Mouse (Mus musculus) embryonic facial prominence, embryonic 15.5 days (tissue): ENCODE measurements around the gene Gipc3. TPM values are rescaled to one million over a fixed set of nuclear protein-coding genes. Genes with fewer than 3 reads are reported as not detected.

ENCODE experiments used
- ATAC-seq: fragments of 200-750 bp; cut with Nextera tagmentation; 2 replicates; pipeline ENCODE4 v1.8.0; 2017; ENCODE audit warnings: low read depth, moderate TSS enrichment; ENCODE audit not compliant: insufficient number of reproducible peaks, low FRiP score, low TSS enrichment
- H3K27ac ChIP-seq: fragments of 300-500 bp; sonication (generic); replicated peaks from 2 replicates; pipeline ENCODE4 v1.5.1; 2015; ENCODE audit warnings: mild to moderate bottlenecking, inconsistent platforms
- H3K27me3 ChIP-seq: fragments of 300-500 bp; sonication (generic); 2 replicates; pipeline ENCODE4 v1.6.1; 2015; ENCODE audit warnings: inconsistent platforms
- H3K36me3 ChIP-seq: fragments of 300-500 bp; sonication (generic); 2 replicates; pipeline ENCODE4 v1.6.1; 2015; ENCODE audit warnings: mild to moderate bottlenecking, inconsistent platforms
- H3K4me1 ChIP-seq: fragments of 300-500 bp; sonication (generic); 2 replicates; pipeline ENCODE4 v1.6.1; 2015; ENCODE audit warnings: inconsistent platforms
- H3K4me2 ChIP-seq: fragments of 300-500 bp; sonication (generic); replicated peaks from 2 replicates; pipeline ENCODE4 v1.6.1; 2015; ENCODE audit warnings: mild to moderate bottlenecking, inconsistent platforms
- H3K4me3 ChIP-seq: fragments of 300-500 bp; sonication (generic); replicated peaks from 2 replicates; pipeline ENCODE4 v1.5.1; 2015; ENCODE audit warnings: mild to moderate bottlenecking, inconsistent platforms
- H3K9ac ChIP-seq: fragments of 300-500 bp; sonication (generic); 2 replicates; pipeline ENCODE4 v1.6.1; 2015; ENCODE audit warnings: inconsistent platforms
- H3K9me3 ChIP-seq: fragments of 300-500 bp; sonication (generic); replicated peaks from 2 replicates; pipeline ENCODE4 v1.6.1; 2016; ENCODE audit warnings: inconsistent platforms
- WGBS: fragments of 180-500 bp; shearing (Covaris S2); methylation state at CpG from one replicate; pipeline ENCODE4 v1.1.7; 2015; 5-methylcytosine and 5-hydroxymethylcytosine counted together
- polyA plus RNA-seq: library from polyadenylated mRNA; unstranded; fragments of >200 nt; fragmentation: Nextera tagmentation; extraction: Ambion mirVana; gene quantifications from 2 replicates; pipeline ENCODE4 v1.2.1, GENCODE M21; 2015

Gene Gipc3
- polyA plus RNA-seq, 1 experiment from 2014 or later, result 0.29 TPM

- Histone ChIP-seq H3K4me2 (no peak overlapping the region), H3K9me3 (no peaks in the 10 kb centered on the region), H3K27me3 (peaks cover 44% of the 10 kb centered on the region), H3K27ac (no peak overlapping the region), H3K9ac (no peak overlapping the region), H3K4me1 (peaks cover 43% of the 10 kb centered on the region), H3K4me3 (no peak overlapping the region), H3K36me3 (peaks cover 13% of the 10 kb centered on the region)
- ATAC-seq, result no peak
- 49% methylated on average over 8 of the region's 8 CpGs for WGBS
Measured at GRCm38 (mm10) chr10:81344421-81345161, 1.5 kb upstream of the Gipc3 start.

DNA sequence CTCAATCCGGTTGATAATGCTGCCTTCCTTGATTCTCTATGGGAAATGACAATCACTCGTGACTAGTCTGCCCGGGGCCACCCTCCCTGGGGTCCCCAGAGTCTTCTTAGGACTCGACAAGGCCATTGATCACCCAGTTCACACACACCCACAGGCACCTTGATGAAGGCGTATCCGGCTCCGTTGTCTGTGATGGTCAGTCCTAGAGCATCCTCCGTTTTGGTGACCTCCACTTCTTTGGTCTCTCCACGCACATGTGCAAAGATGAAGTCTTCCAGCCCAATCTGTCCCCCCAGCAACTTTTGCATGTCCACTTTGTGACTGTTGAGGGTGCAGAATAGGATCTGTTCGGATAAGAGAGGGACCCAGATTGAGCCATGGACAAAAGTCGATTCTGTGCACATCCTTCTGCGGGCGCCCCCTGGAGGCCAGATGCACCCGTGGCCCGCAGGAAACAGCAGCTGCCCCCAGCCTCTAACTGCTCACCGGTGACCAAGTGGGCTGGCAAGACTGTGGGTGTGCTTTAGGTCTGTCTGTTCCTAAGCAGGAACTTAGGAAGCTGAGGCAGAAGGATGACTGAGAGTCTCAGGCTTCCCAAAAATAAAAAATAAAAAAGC, 1.6 kb downstream of the Gipc3 start:
- Histone ChIP-seq H3K36me3 (0 out of 2 replicates have a peak, but pooled peaks cover 5% of the 10 kb centered on the region), H3K4me1 (peaks cover 20% of the 10 kb centered on the region), H3K4me2 (no peak overlapping the region), H3K4me3 (no peak overlapping the region), H3K9ac (no peak overlapping the region), H3K9me3 (no peaks in the 10 kb centered on the region), H3K27ac (no peak overlapping the region), H3K27me3 (peaks cover 55% of the 10 kb centered on the region)
- WGBS, result 37% methylated on average over 16 of the region's 16 CpGs
- ATAC-seq, result no peak

- no peak for ATAC-seq
- no peak overlapping the region for H3K27ac ChIP-seq
- no peak overlapping the region for H3K9ac ChIP-seq
- 0 out of 2 replicates have a peak, but pooled peaks cover under 1% of the 10 kb centered on the region for H3K36me3 ChIP-seq
- H3K27me3 ChIP-seq, result peaks cover 55% of the 10 kb centered on the region
- H3K4me2 ChIP-seq, result no peak overlapping the region
- H3K4me1 ChIP-seq, result peaks cover 25% of the 10 kb centered on the region
- WGBS, result 35% methylated on average over 17 of the region's 17 CpGs
- H3K4me3 ChIP-seq, result no peak overlapping the region
- H3K9me3 ChIP-seq, result no peaks in the 10 kb centered on the region
Measured at GRCm38 (mm10) chr10:81340551-81341332, 2.3 kb downstream of the Gipc3 start.

DNA sequence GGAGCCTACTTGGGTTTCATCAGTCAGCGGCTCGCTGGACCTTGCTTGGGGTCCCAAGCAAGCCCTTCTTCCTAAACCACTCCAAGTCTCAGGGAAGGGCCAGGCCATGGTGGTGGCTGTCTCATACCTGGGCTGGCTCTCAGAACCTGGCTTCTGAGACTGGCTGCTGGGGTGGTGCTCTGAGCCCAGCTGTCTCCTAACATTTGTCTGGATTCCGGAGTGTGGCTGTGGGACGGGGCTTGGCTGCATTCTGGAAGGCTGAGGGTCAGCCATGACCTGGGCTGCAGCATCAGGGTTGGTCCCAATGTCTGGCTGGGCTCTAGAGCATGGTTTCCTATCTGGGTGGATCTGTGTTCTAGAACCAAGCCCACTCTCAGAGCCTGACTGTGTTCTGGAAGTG, 6.5 kb downstream of the Gipc3 start:
- 87% methylated on average over 4 of the region's 4 CpGs for WGBS
- H3K27me3 ChIP-seq, result peaks cover 35% of the 10 kb centered on the region
- no peak for ATAC-seq
- H3K9ac ChIP-seq, result no peak overlapping the region
- H3K4me1 ChIP-seq, result peaks cover 42% of the 10 kb centered on the region
- H3K36me3 ChIP-seq, result no peaks in the 10 kb centered on the region
- peak overlapping the region; percentile 85 for H3K27ac ChIP-seq
- peak overlapping the region; percentile 4; the same call in 1 of the 2 replicates for H3K4me2 ChIP-seq
- H3K4me3 ChIP-seq, result no peak overlapping the region
- no peaks in the 10 kb centered on the region for H3K9me3 ChIP-seq

- H3K36me3 ChIP-seq, result no peaks in the 10 kb centered on the region
- 39% methylated on average over 18 of the region's 19 CpGs for WGBS
- no peak overlapping the region for H3K4me3 ChIP-seq
- ATAC-seq, result peak; percentile 58
- peaks cover 40% of the 10 kb centered on the region for H3K4me1 ChIP-seq
- peaks cover 26% of the 10 kb centered on the region for H3K27me3 ChIP-seq
- peak overlapping the region; percentile 86 for H3K27ac ChIP-seq
- H3K4me2 ChIP-seq, result peak overlapping the region; percentile 23
- no peaks in the 10 kb centered on the region for H3K9me3 ChIP-seq
- no peak overlapping the region for H3K9ac ChIP-seq
Measured at GRCm38 (mm10) chr10:81335393-81336340, 7.4 kb downstream of the Gipc3 start.

- H3K4me1 ChIP-seq, result peaks cover 50% of the 10 kb centered on the region
- whole genome bisulfite sequencing, result 59% methylated on average over 11 of the region's 11 CpGs
- no peaks in the 10 kb centered on the region for H3K36me3 ChIP-seq
- H3K27ac ChIP-seq, result peak overlapping the region; percentile 86; the same call in 1 of the 2 replicates
- no peak overlapping the region for H3K9ac ChIP-seq
- H3K4me3 ChIP-seq, result no peak overlapping the region
- H3K9me3 ChIP-seq, result no peaks in the 10 kb centered on the region
- no peak for ATAC-seq
- H3K27me3 ChIP-seq, result peaks cover 24% of the 10 kb centered on the region
- no peak overlapping the region for H3K4me2 ChIP-seq
Measured at GRCm38 (mm10) chr10:81334324-81334723, 8.7 kb downstream of the Gipc3 start.

DNA sequence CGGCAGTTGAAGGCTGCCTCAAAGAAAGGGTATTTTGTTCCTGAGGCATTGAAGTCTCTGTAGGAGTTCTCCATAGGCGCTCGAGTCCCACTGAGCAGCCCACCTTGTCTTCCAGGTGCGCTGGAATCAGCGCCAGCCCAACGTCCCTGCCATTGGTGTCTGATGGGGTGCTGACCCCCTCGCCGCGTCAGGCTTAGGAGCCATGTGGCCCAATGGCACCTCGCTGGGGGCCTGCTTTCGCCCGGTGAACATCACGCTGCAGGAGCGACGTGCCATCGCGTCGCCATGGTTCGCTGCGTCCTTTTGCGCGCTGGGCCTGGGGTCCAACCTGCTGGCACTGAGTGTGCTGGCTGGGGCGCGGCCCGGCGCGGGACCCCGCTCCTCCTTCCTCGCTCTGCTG, 10.8 kb downstream of the Gipc3 start:
- 0 out of 2 replicates have a peak overlapping the region, but pooled peaks have one; percentile 2 for H3K4me2 ChIP-seq
- WGBS, result 27% methylated on average over 29 of the region's 29 CpGs

GRCm38 (mm10) chr10:81330007-81330406, 13.1 kb downstream of the Gipc3 start:
- Histone ChIP-seq H3K36me3 (peaks cover 24% of the 10 kb centered on the region), H3K4me2 (peak overlapping the region; percentile 35; the same call in 1 of the 2 replicates), H3K9ac (no peak overlapping the region), H3K27me3 (peaks cover 13% of the 10 kb centered on the region), H3K9me3 (no peaks in the 10 kb centered on the region), H3K4me1 (peaks cover 51% of the 10 kb centered on the region), H3K4me3 (no peak overlapping the region), H3K27ac (peak overlapping the region; percentile 92)
- 40% methylated on average over 4 of the region's 4 CpGs for WGBS
- no peak for ATAC-seq

More for the DNA sequence above, 10.8 kb downstream of the Gipc3 start:
- Histone ChIP-seq H3K36me3 (peaks cover 1% of the 10 kb centered on the region), H3K4me1 (peaks cover 66% of the 10 kb centered on the region), H3K9me3 (no peaks in the 10 kb centered on the region), H3K27me3 (peaks cover 13% of the 10 kb centered on the region), H3K27ac (no peak overlapping the region), H3K4me3 (0 out of 2 replicates have a peak overlapping the region, but pooled peaks have one; percentile 3), H3K9ac (no peak overlapping the region)
- ATAC-seq, result no peak

- H3K36me3 ChIP-seq, result peaks cover 30% of the 10 kb centered on the region
Measured at GRCm38 (mm10) chr10:81329194-81329975, 13.7 kb downstream of the Gipc3 start.

GRCm38 (mm10) chr10:81328386-81328785, 14.7 kb downstream of the Gipc3 start, which contains the start of gene Tbxa2r:
TSS of gene Tbxa2r (plus strand) at chr10:81328731.
- Histone ChIP-seq H3K9ac (no peak within 1 kb of the TSS), H3K4me2 (peak within 1 kb of the TSS; percentile 35), H3K36me3 (peaks cover 40% of the 10 kb centered on the region), H3K4me1 (peaks cover 43% of the 10 kb centered on the region), H3K27ac (peak within 1 kb of the TSS; percentile 92), H3K27me3 (peaks cover 13% of the 10 kb centered on the region), H3K9me3 (no peaks in the 10 kb centered on the region), H3K4me3 (peak within 1 kb of the TSS; percentile 9; the same call in 1 of the 2 replicates)
- ATAC-seq, result no peak
- WGBS, result 16% methylated on average over 10 of the region's 10 CpGs

More at GRCm38 (mm10) chr10:81329194-81329975, 13.7 kb downstream of the Gipc3 start:
- H3K9me3 ChIP-seq, result no peaks in the 10 kb centered on the region
- 45% methylated on average over 10 of the region's 10 CpGs for WGBS
- H3K27me3 ChIP-seq, result peaks cover 13% of the 10 kb centered on the region
- no peak overlapping the region for H3K9ac ChIP-seq
- ATAC-seq, result peak; percentile 80
- peak overlapping the region; percentile 35 for H3K4me2 ChIP-seq
- peak overlapping the region; percentile 92 for H3K27ac ChIP-seq
- H3K4me1 ChIP-seq, result peaks cover 45% of the 10 kb centered on the region
- H3K4me3 ChIP-seq, result 0 out of 2 replicates have a peak overlapping the region, but pooled peaks have one; percentile 9
